Mouse (Mus musculus) hindbrain, embryonic 14.5 days (tissue): ENCODE measurements at regions not wholly inside any gene's neighbourhood (a gene's known extent, or its start where the extent isn't known, plus 50 kb on each side); places are given as distances from the start of the nearest gene placed in this dataset.

Source experiments
- ATAC-seq: fragments of 200-750 bp; cut with Nextera tagmentation; 2 replicates; pipeline ENCODE4 v1.8.0; 2017; ENCODE audit warnings: moderate number of reproducible peaks, mild to moderate bottlenecking, moderate TSS enrichment, moderate library complexity; ENCODE audit not compliant: low FRiP score
- DNase-seq: peaks from one replicate; pipeline ENCODE4 v3.0.0-alpha.2; 2015; ENCODE audit warnings: low spot score
- H3K27ac ChIP-seq: fragments of 300-500 bp; sonication (generic); 2 replicates; pipeline ENCODE4 v1.5.1; 2014; ENCODE audit warnings: mild to moderate bottlenecking, moderate library complexity
- H3K27me3 ChIP-seq: fragments of 300-500 bp; sonication (generic); 2 replicates; pipeline ENCODE4 v1.6.1; 2014; ENCODE audit warnings: mild to moderate bottlenecking, low read length, mixed read lengths; ENCODE audit not compliant: control insufficient read depth, insufficient read depth
- H3K36me3 ChIP-seq: fragments of 300-500 bp; sonication (generic); replicated peaks from 2 replicates; pipeline ENCODE4 v1.6.1; 2014; ENCODE audit not compliant: control insufficient read depth, insufficient read depth
- H3K4me1 ChIP-seq: fragments of 300-500 bp; sonication (generic); replicated peaks from 2 replicates; pipeline ENCODE4 v1.6.1; 2014; ENCODE audit warnings: antibody characterized with exemption, low read length, mixed read lengths; ENCODE audit not compliant: control insufficient read depth, insufficient read depth
- H3K4me2 ChIP-seq: fragments of 300-500 bp; sonication (generic); replicated peaks from 2 replicates; pipeline ENCODE4 v1.6.1; 2014; ENCODE audit warnings: mild to moderate bottlenecking, moderate library complexity
- H3K4me3 ChIP-seq: fragments of 300-500 bp; sonication (generic); replicated peaks from 2 replicates; pipeline ENCODE4 v1.5.1; 2014; ENCODE audit warnings: mild to moderate bottlenecking, low read length
- H3K9ac ChIP-seq: fragments of 300-500 bp; sonication (generic); 2 replicates; pipeline ENCODE4 v1.6.1; 2014
- H3K9me3 ChIP-seq: fragments of 300-500 bp; sonication (generic); 2 replicates; pipeline ENCODE4 v1.6.1; 2016; ENCODE audit warnings: low read length; ENCODE audit not compliant: control insufficient read depth
- WGBS: fragments of 180-500 bp; shearing (Covaris S2); extraction: QIAGEN DNeasy Blood & Tissue Kit; methylation state at CpG from one replicate; pipeline ENCODE4 v1.1.7; 2014; 5-methylcytosine and 5-hydroxymethylcytosine counted together

DNA sequence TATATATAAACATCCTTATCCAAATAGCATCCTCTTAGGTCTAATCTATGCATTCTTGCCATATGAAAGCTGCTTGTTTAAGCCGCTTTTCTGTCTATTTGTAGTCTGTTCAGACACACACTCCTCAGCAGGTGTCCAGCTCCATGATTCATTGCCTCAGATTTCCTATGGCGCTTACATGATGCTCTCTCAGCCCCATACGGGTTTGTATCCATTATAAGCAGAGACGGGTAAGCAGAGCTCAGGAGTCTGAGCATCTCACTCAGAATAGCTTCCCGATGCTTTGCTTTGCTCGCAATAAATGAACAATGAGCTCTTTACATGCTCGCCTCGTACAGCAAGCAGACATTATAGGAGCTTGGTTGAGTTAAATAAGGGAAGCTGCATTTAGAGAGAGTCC lies 521.3 kb upstream of the Ptbp2 start:
- H3K36me3 ChIP-seq: no peaks in the 10 kb centered on the region
- 40% methylated on average over 8 of the region's 8 CpGs for WGBS
- no peaks in the 10 kb centered on the region for H3K9me3 ChIP-seq
- no peak; the same call in 1 of the 2 replicates for ATAC-seq
- no peak overlapping the region for H3K4me2 ChIP-seq
- peak; percentile 36 for DNase-seq
- H3K27ac ChIP-seq: no peak overlapping the region
- no peak overlapping the region for H3K9ac ChIP-seq
- H3K4me1 ChIP-seq: no peaks in the 10 kb centered on the region
- no peaks in the 10 kb centered on the region for H3K27me3 ChIP-seq
- H3K4me3 ChIP-seq: no peak overlapping the region
